Comparison of ENCODE assay signal across 8 mouse cellular contexts in the genomic region with DNA sequence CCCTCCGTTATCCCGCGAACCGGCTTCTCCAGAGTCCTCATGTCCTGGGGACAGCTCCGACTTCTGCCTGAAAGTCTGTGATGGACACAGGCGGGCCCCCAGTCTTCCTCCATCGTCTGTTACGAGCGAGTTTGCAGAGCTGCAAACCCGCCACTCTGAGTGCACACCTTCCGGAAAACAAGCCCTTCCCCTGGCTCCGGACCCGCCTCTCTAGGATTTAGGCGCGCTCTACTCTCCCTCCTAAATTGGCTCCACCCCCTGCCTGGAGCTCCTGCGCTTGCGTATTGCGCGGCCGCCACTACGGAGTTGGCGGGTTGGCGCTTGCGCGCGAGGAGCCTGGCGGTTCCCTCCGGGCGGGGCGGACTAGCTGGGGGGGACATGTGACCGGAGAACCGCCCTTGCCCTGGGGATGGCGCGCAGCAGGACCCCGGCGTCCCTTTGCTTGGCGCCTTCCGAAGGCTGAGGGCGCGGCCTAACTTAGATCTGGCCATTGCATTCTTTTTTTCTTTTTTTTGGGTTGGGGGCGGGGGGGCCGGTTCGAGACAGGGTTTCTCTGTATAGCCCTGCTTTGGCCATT. TPM values are rescaled to one million over a fixed set of nuclear protein-coding genes. Genes with fewer than 3 reads are reported as not detected.
DNase-seq lines count a peak whose midpoint lies in the region; ATAC-seq and TF ChIP-seq lines count a peak whose summit lies in the region.

No protein-coding gene starts in this region.

- POLR2A ChIA-PET in Patski (lab: Charles Lee) = interaction anchor here (1.4 to 1.5 kb wide), 2 partner anchors 16 to 17 kb away, joined by 3 read pairs; a partner anchor contains a TSS

- DNase-seq in Patski (ENCODE audit: low read depth, low spot score) = peak; percentile 73
- DNase-seq in cerebellum, adult 9-11 months = peak; percentile 98
- peak; percentile 98 for DNase-seq in hindbrain, embryonic 10.5 days (ENCODE audit: low spot score)
- peak; percentile 83 for DNase-seq in layer of hippocampus, adult 9-10 months (ENCODE audit: low spot score)
- DNase-seq in ovary, adult 18-20 months (ENCODE audit: low spot score) = peak; percentile 96
- peak; percentile 99 for DNase-seq in thymus, postnatal 0 days (ENCODE audit: low spot score)

- H3K9ac ChIP-seq in lung, embryonic 16.5 days (ENCODE audit: low read length) = peak overlapping the region; percentile 75

- peak overlapping the region; percentile 87 for H3K4me3 ChIP-seq in hindbrain, embryonic 10.5 days
- H3K4me3 ChIP-seq in lung, embryonic 16.5 days (ENCODE audit: low read length) = peak overlapping the region; percentile 91

- H3K36me3 ChIP-seq in hindbrain, embryonic 10.5 days = peaks cover 22% of the 10 kb centered on the region
- peaks cover 14% of the 10 kb centered on the region for H3K36me3 ChIP-seq in lung, embryonic 16.5 days (ENCODE audit: control insufficient read depth, insufficient read depth, low read length)

- peaks cover 32% of the 10 kb centered on the region for H3K4me1 ChIP-seq in hindbrain, embryonic 10.5 days (replicated peaks)
- peaks cover 14% of the 10 kb centered on the region for H3K4me1 ChIP-seq in lung, embryonic 16.5 days (replicated peaks; ENCODE audit: control insufficient read depth, insufficient read depth, low read length)

- H3K4me2 ChIP-seq in lung, embryonic 16.5 days (ENCODE audit: low read depth, low read length) = peak overlapping the region; percentile 71

- under 1% methylated on average over 43 of the region's 43 CpGs for WGBS in hindbrain, embryonic 10.5 days
- WGBS in lung, embryonic 16.5 days = under 1% methylated on average over 42 of the region's 43 CpGs

- CTCF ChIA-PET in Patski (lab: Charles Lee) = interaction anchor here (1.3 to 2.0 kb wide), 2 partner anchors 19 to 21 kb away, joined by 3 to 10 read pairs; a partner anchor contains a TSS

- no peak for TF ChIP-seq CTCF in Patski (IDR thresholded peaks at IDR 0.05)

- ATAC-seq in Patski = peak; percentile 82
- peak; percentile 92 for ATAC-seq in frontal cortex, adult (ENCODE audit: low TSS enrichment)
- peak; percentile 94 for ATAC-seq in lung, embryonic 16.5 days (ENCODE audit: low read depth)

- in situ Hi-C loops in Patski (cut with MboI; ENCODE audit: low pct_unique_long_range_greater_than_20kb) = loop anchor here (25.0 kb wide), 6 partner anchors 594 to 1981 kb away; a partner anchor contains a TSS

- peak overlapping the region; percentile 96 for H3K27ac ChIP-seq in hindbrain, embryonic 10.5 days
- peak overlapping the region; percentile 95 for H3K27ac ChIP-seq in lung, embryonic 16.5 days (ENCODE audit: low read length)

- H3K27me3 ChIP-seq in Patski = no peaks in the 10 kb centered on the region
- no peaks in the 10 kb centered on the region for H3K27me3 ChIP-seq in hindbrain, embryonic 10.5 days (ENCODE audit: insufficient read depth, poor library complexity, severe bottlenecking)
- H3K27me3 ChIP-seq in lung, embryonic 16.5 days (ENCODE audit: control insufficient read depth, insufficient read depth, low read depth, low read length) = no peaks in the 10 kb centered on the region

- H3K9me3 ChIP-seq in hindbrain, embryonic 10.5 days = no peaks in the 10 kb centered on the region
- H3K9me3 ChIP-seq in lung, embryonic 16.5 days (ENCODE audit: control insufficient read depth, low read length) = no peaks in the 10 kb centered on the region

RNA-seq across cellular contexts. Expression of a gene that starts 0.4 kb away (rescaled TPM):
- 14.8 TPM for polyA plus RNA-seq in Patski (2021)
- polyA plus RNA-seq in hindbrain, embryonic 10.5 days (2016; fragmentation: Nextera tagmentation; extraction: Ambion mirVana) = 84.4 and 109 TPM in 2 replicates
- polyA plus RNA-seq in lung, embryonic 16.5 days (2015; fragmentation: Nextera tagmentation; extraction: Ambion mirVana) = 75.8 and 85.1 TPM in 2 replicates
- 112 and 116 TPM in 2 replicates for polyA plus RNA-seq in thymus, postnatal 0 days (2015; fragmentation: Nextera tagmentation; extraction: Ambion mirVana)

RNA-seq across cellular contexts. Expression of a gene that starts 17.9 kb away (rescaled TPM):
- 14.2 TPM for polyA plus RNA-seq in Patski (2021)
- 10.5 and 14.2 TPM in 2 replicates for polyA plus RNA-seq in hindbrain, embryonic 10.5 days (2016; fragmentation: Nextera tagmentation; extraction: Ambion mirVana)
- 14.1 and 15.7 TPM in 2 replicates for polyA plus RNA-seq in lung, embryonic 16.5 days (2015; fragmentation: Nextera tagmentation; extraction: Ambion mirVana)
- polyA plus RNA-seq in thymus, postnatal 0 days (2015; fragmentation: Nextera tagmentation; extraction: Ambion mirVana) = 15.3 and 18.0 TPM in 2 replicates

Comparison
In these comparisons a context has a peak if more than half of its experiments do, and no peak if none do; other contexts are left out.
1. Peak in every context shown above with its lines: DNase-seq, ATAC-seq, H3K4me3 ChIP-seq and H3K27ac ChIP-seq.